Comparison of ENCODE assay signal across 8 mouse cellular contexts in genomic region chr8:95714837-95715413, GRCm38 (mm10). TPM values are rescaled to one million over a fixed set of nuclear protein-coding genes. Genes with fewer than 3 reads are reported as not detected.
A peak's percentile ranks its signal among the peaks of the same experiment; 100 is the strongest.
DNase-seq lines count a peak whose midpoint lies in the region; ATAC-seq and TF ChIP-seq lines count a peak whose summit lies in the region.

No protein-coding gene starts in this region.

- H3K9me3 ChIP-seq in E14TG2a.4 (ENCODE audit: low read length): no peaks in the 10 kb centered on the region
- H3K9me3 ChIP-seq in heart, postnatal 0 days (replicated peaks; ENCODE audit: control insufficient read depth, low read length): no peaks in the 10 kb centered on the region
- no peaks in the 10 kb centered on the region for H3K9me3 ChIP-seq in liver, embryonic 15.5 days (replicated peaks)

- H3K27ac ChIP-seq in heart, adult 2 months: peak overlapping the region; percentile 75
- H3K27ac ChIP-seq in heart, postnatal 0 days (ENCODE audit: low read depth): peak overlapping the region; percentile 40; the same call in 1 of the 2 replicates
- H3K27ac ChIP-seq in liver, embryonic 15.5 days (replicated peaks): peak overlapping the region; percentile 78

- intact Hi-C loops in heart, adult 2 months (cut with DNase I): loop anchor here (5.0 kb wide), 1 partner anchor 202 kb away; no protein-coding TSS in a partner anchor
- intact Hi-C loops in heart, postnatal 36 days (cut with DNase I): loop anchor here (5.0 kb wide), 2 partner anchors 117 to 202 kb away; no protein-coding TSS in a partner anchor

- no peaks in the 10 kb centered on the region for H3K36me3 ChIP-seq in heart, adult 2 months (ENCODE audit: control insufficient read depth, insufficient read depth, low read length)
- peaks cover 45% of the 10 kb centered on the region for H3K36me3 ChIP-seq in E14TG2a.4 (ENCODE audit: insufficient read depth, low read length)
- H3K36me3 ChIP-seq in heart, postnatal 0 days (replicated peaks; ENCODE audit: control insufficient read depth, insufficient read depth, low read length): peaks cover 53% of the 10 kb centered on the region
- H3K36me3 ChIP-seq in liver, embryonic 15.5 days (replicated peaks): peaks cover 24% of the 10 kb centered on the region

- 75% methylated on average over 6 of the region's 6 CpGs for WGBS in heart, adult 2 months
- WGBS in heart, postnatal 0 days: 67% methylated on average over 6 of the region's 6 CpGs
- 29% methylated on average over 6 of the region's 6 CpGs for WGBS in liver, embryonic 15.5 days (ENCODE audit: insufficient replicate concordance)

- no peaks in the 10 kb centered on the region for H3K79me2 ChIP-seq in heart, adult 2 months (replicated peaks; ENCODE audit: control insufficient read depth, insufficient read depth, low read length)

- DNase-seq in heart, adult 2 months: no peak
- DNase-seq in heart, postnatal 36 days: no peak
- DNase-seq in heart, postnatal 0 days (ENCODE audit: low spot score): no peak
- no peak for DNase-seq in adrenal gland, postnatal 4 days (ENCODE audit: low spot score in 2 of 2)
- DNase-seq in spleen, postnatal 36 days (ENCODE audit: low spot score in 2 of 2): no peak
- no peak for DNase-seq in natural killer cell, adult 2 months (ENCODE audit: low spot score in 2 of 2)

- no peak overlapping the region; the same call in 1 of the 2 replicates for H3K9ac ChIP-seq in heart, adult 2 months (ENCODE audit: low read depth, low read length)
- H3K9ac ChIP-seq in heart, postnatal 0 days (replicated peaks; ENCODE audit: low read depth, low read length): 0 out of 2 replicates have a peak overlapping the region, but pooled peaks have one; percentile 64
- H3K9ac ChIP-seq in liver, embryonic 15.5 days: peak overlapping the region; percentile 82

- no peak for TF ChIP-seq EP300 in heart, adult 2 months (IDR thresholded peaks at IDR 0.05; ENCODE audit: insufficient read depth, low read depth, low read length)
- no peak for TF ChIP-seq EP300 in heart, postnatal 0 days (IDR thresholded peaks at IDR 0.05; ENCODE audit: low read depth)

- peak overlapping the region; percentile 87 for H3K4me2 ChIP-seq in heart, postnatal 0 days (ENCODE audit: low read depth, low read length)
- peak overlapping the region; percentile 95 for H3K4me2 ChIP-seq in liver, embryonic 15.5 days

- peaks cover 2% of the 10 kb centered on the region; the same call in 1 of the 2 replicates for H3K4me1 ChIP-seq in heart, adult 2 months (ENCODE audit: control insufficient read depth, insufficient read depth, low read length)
- H3K4me1 ChIP-seq in E14TG2a.4 (replicated peaks; ENCODE audit: low read depth, low read length): peaks cover 78% of the 10 kb centered on the region
- peaks cover 14% of the 10 kb centered on the region; the same call in 1 of the 2 replicates for H3K4me1 ChIP-seq in heart, postnatal 0 days (ENCODE audit: control insufficient read depth, insufficient read depth)
- H3K4me1 ChIP-seq in liver, embryonic 15.5 days (replicated peaks): peaks cover 57% of the 10 kb centered on the region

- no peak for TF ChIP-seq CTCF in heart, adult 2 months (IDR thresholded peaks at IDR 0.05)
- no peak for TF ChIP-seq CTCF in E14TG2a.4 (conservative IDR thresholded peaks at IDR 0.05; ENCODE audit: low read length)
- no peak for TF ChIP-seq CTCF in heart, postnatal 0 days (IDR thresholded peaks at IDR 0.05; ENCODE audit: low read depth)

- peak overlapping the region; percentile 73 for H3K4me3 ChIP-seq in heart, adult 2 months
- peak overlapping the region; percentile 92 for H3K4me3 ChIP-seq in E14TG2a.4 (replicated peaks; ENCODE audit: low read length)
- peak overlapping the region; percentile 74 for H3K4me3 ChIP-seq in heart, postnatal 0 days (ENCODE audit: low read depth, low read length)
- H3K4me3 ChIP-seq in liver, embryonic 15.5 days (replicated peaks): peak overlapping the region; percentile 91

- H3K27me3 ChIP-seq in heart, adult 2 months (ENCODE audit: control insufficient read depth, insufficient read depth, low read length): no peaks in the 10 kb centered on the region
- no peaks in the 10 kb centered on the region for H3K27me3 ChIP-seq in E14TG2a.4 (ENCODE audit: insufficient read depth, low read length)
- no peaks in the 10 kb centered on the region for H3K27me3 ChIP-seq in heart, postnatal 0 days (ENCODE audit: control insufficient read depth, insufficient read depth, low read length)
- H3K27me3 ChIP-seq in liver, embryonic 15.5 days: no peaks in the 10 kb centered on the region

- TF ChIP-seq POLR2A in heart, adult 2 months (IDR thresholded peaks at IDR 0.05; ENCODE audit: insufficient read depth, low read depth, low read length): no peak

- ATAC-seq in heart, postnatal 0 days (ENCODE audit: insufficient read depth, low read depth): no peak
- no peak for ATAC-seq in liver, embryonic 15.5 days (ENCODE audit: insufficient read depth)

RNA-seq across cellular contexts. Expression of gene Setd6, which starts 0.8 kb away (rescaled TPM):
- 10 to 100 TPM; 14.3 to 15.3 TPM for total RNA-seq in heart, adult 2 months (2021)
- polyA plus RNA-seq in heart, adult 2 months (2012; rRNA removed): 8.0 and 13.1 TPM in 2 replicates
- total RNA-seq in heart, postnatal 36 days (2021): 10 to 100 TPM; 15.8 to 17.9 TPM
- 13.7 and 20.2 TPM in 2 replicates for total RNA-seq in heart, postnatal 0 days (2014; rRNA removed; ENCODE audit: low replicate concordance)
- polyA plus RNA-seq in heart, postnatal 0 days (2015; fragmentation: Nextera tagmentation; extraction: Ambion mirVana): 10.7 and 12.8 TPM in 2 replicates
- polyA plus RNA-seq in liver, embryonic 15.5 days (2015; fragmentation: Nextera tagmentation; extraction: Ambion mirVana): 16.5 and 18.5 TPM in 2 replicates
- total RNA-seq in adrenal gland, postnatal 4 days (2021): 10 to 100 TPM; 26.0 to 28.7 TPM

RNA-seq across cellular contexts. Expression of gene Ndrg4, which starts 38.1 kb away (rescaled TPM):
- total RNA-seq in heart, adult 2 months (2021): 100 to 1,000 TPM; 147 to 152 TPM
- 370 and 528 TPM in 2 replicates for polyA plus RNA-seq in heart, adult 2 months (2012; rRNA removed)
- 100 to 1,000 TPM; 233 to 242 TPM for total RNA-seq in heart, postnatal 36 days (2021)
- total RNA-seq in heart, postnatal 0 days (2014; rRNA removed; ENCODE audit: low replicate concordance): 563 and 621 TPM in 2 replicates
- polyA plus RNA-seq in heart, postnatal 0 days (2015; fragmentation: Nextera tagmentation; extraction: Ambion mirVana): 382 and 425 TPM in 2 replicates
- 0.98 and 1.1 TPM in 2 replicates for polyA plus RNA-seq in liver, embryonic 15.5 days (2015; fragmentation: Nextera tagmentation; extraction: Ambion mirVana)
- total RNA-seq in adrenal gland, postnatal 4 days (2021): 10 to 100 TPM; 31.5 to 43.8 TPM
